Mouse (Mus musculus): ENCODE results near the gene Prph2. TPM values are rescaled to one million over a fixed set of nuclear protein-coding genes. Genes with fewer than 3 reads are reported as not detected.

Gene Prph2
- total and polyA plus RNA-seq, 3 experiments: 0.05 TPM; not detected in 2

DNA sequence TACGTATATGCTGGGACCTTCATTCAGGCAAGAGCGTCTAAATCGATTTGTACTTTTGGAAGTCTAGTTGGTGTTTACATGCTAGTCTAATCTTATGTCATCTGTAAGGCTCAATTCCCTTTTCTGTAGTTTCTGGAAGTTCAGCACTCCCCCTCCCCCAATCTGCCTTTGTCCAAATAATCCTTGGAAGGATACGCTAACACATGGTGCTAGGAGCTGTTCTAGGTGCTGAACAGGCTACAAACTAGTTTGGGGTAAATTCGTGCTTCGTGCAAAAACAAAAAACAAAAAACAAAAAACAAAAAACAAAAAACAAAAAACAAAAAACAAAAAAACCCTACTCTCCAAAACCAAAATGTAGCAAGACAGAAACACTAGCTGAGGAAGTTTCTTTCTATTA is 10.6 kb downstream of the Prph2 start:
- H3K36me3 ChIP-seq (replicated peaks): no peaks in the 10 kb centered on the region
- no peak for DNase-seq (ENCODE audit: low spot score)
- ATAC-seq (ENCODE audit: extremely low read depth, insufficient number of reproducible peaks, low FRiP score, poor library complexity, severe bottlenecking): no peak
- H3K4me3 ChIP-seq (ENCODE audit: low read depth, low read length): no peak overlapping the region
- H3K27me3 ChIP-seq (ENCODE audit: insufficient read depth, low read length): peaks cover 18% of the 10 kb centered on the region
- TF ChIP-seq POLR2AphosphoS5 (IDR thresholded peaks at IDR 0.05; ENCODE audit: insufficient replicate concordance, low read depth, low read length): no peak
- no peak for TF ChIP-seq GATA1 (IDR thresholded peaks at IDR 0.05; ENCODE audit: borderline replicate concordance, low read length)
- TF ChIP-seq TAL1 (conservative IDR thresholded peaks at IDR 0.05; ENCODE audit: low read depth, low read length): no peak
- no peak for TF ChIP-seq GATA2 (IDR thresholded peaks at IDR 0.05; ENCODE audit: borderline replicate concordance, low read depth, low read length)
- no peak for TF ChIP-seq CTCF (IDR thresholded peaks at IDR 0.05; ENCODE audit: low read depth, low read length)
- H3K9me3 ChIP-seq (replicated peaks): no peaks in the 10 kb centered on the region
- H3K4me1 ChIP-seq (ENCODE audit: insufficient read depth, low read depth, low read length): no peaks in the 10 kb centered on the region

DNA sequence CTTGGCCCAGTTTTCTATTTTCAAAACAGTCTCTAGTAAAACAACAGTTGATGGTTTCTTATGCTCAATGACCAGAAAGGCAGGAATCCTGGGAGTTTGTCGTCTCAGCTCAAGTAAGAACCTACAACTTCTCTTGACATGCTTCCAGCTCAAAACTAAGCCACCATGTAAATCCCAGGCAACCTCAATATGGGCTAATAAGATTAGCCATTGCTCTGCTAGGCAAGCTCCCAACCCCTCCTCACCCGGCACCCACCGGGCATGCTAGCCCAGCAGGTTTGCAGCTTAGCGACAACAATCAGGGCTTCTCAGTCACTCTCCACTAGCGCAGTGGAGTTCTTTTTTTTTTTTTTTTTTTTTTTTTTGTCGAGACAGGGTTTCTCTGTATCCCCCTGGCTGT is 15.9 kb downstream of the Prph2 start:
- TF ChIP-seq CTCF (IDR thresholded peaks at IDR 0.05; ENCODE audit: low read depth, low read length) (no peak), GATA2 (IDR thresholded peaks at IDR 0.05; ENCODE audit: borderline replicate concordance, low read depth, low read length) (no peak), TAL1 (conservative IDR thresholded peaks at IDR 0.05; ENCODE audit: low read depth, low read length) (no peak), POLR2AphosphoS5 (IDR thresholded peaks at IDR 0.05; ENCODE audit: insufficient replicate concordance, low read depth, low read length) (no peak)
- ATAC-seq (ENCODE audit: extremely low read depth, insufficient number of reproducible peaks, low FRiP score, poor library complexity, severe bottlenecking) (no peak), DNase-seq (ENCODE audit: low spot score) (no peak)
- H3K4me3 ChIP-seq (ENCODE audit: low read depth, low read length): no peak overlapping the region
- H3K4me1 ChIP-seq (ENCODE audit: insufficient read depth, low read depth, low read length): peaks cover 6% of the 10 kb centered on the region
- no peaks in the 10 kb centered on the region for H3K9me3 ChIP-seq (replicated peaks)
- H3K36me3 ChIP-seq (replicated peaks): peaks cover 39% of the 10 kb centered on the region
- no peaks in the 10 kb centered on the region; the same call in 1 of the 2 replicates for H3K27me3 ChIP-seq (ENCODE audit: insufficient read depth, low read length)

GRCm38 (mm10) chr17:46926941-46927340 is 16.7 kb downstream of the Prph2 start:
- TF ChIP-seq TAL1 (conservative IDR thresholded peaks at IDR 0.05; ENCODE audit: low read depth, low read length): no peak
- TF ChIP-seq GATA2 (IDR thresholded peaks at IDR 0.05; ENCODE audit: borderline replicate concordance, low read depth, low read length): no peak
- no peak for TF ChIP-seq CTCF (IDR thresholded peaks at IDR 0.05; ENCODE audit: low read depth, low read length)
- TF ChIP-seq GATA1 (IDR thresholded peaks at IDR 0.05; ENCODE audit: borderline replicate concordance, low read length): no peak
- TF ChIP-seq POLR2AphosphoS5 (IDR thresholded peaks at IDR 0.05; ENCODE audit: insufficient replicate concordance, low read depth, low read length): no peak
- DNase-seq (ENCODE audit: low spot score) (no peak), ATAC-seq (ENCODE audit: extremely low read depth, insufficient number of reproducible peaks, low FRiP score, poor library complexity, severe bottlenecking) (no peak)
- H3K27me3 ChIP-seq (ENCODE audit: insufficient read depth, low read length): no peaks in the 10 kb centered on the region; the same call in 1 of the 2 replicates
- H3K4me1 ChIP-seq (ENCODE audit: insufficient read depth, low read depth, low read length): peaks cover 6% of the 10 kb centered on the region
- no peak overlapping the region for H3K4me3 ChIP-seq (ENCODE audit: low read depth, low read length)
- H3K36me3 ChIP-seq (replicated peaks): peaks cover 47% of the 10 kb centered on the region
- no peaks in the 10 kb centered on the region for H3K9me3 ChIP-seq (replicated peaks)

GRCm38 (mm10) chr17:46927781-46928180 is 17.5 kb downstream of the Prph2 start:
- Histone ChIP-seq H3K36me3 (replicated peaks) (peaks cover 55% of the 10 kb centered on the region), H3K4me3 (ENCODE audit: low read depth, low read length) (no peak overlapping the region), H3K27me3 (ENCODE audit: insufficient read depth, low read length) (no peaks in the 10 kb centered on the region; the same call in 1 of the 2 replicates), H3K4me1 (ENCODE audit: insufficient read depth, low read depth, low read length) (peaks cover 6% of the 10 kb centered on the region), H3K9me3 (replicated peaks) (no peaks in the 10 kb centered on the region)
- ATAC-seq (ENCODE audit: extremely low read depth, insufficient number of reproducible peaks, low FRiP score, poor library complexity, severe bottlenecking): no peak
- no peak for TF ChIP-seq POLR2AphosphoS5 (IDR thresholded peaks at IDR 0.05; ENCODE audit: insufficient replicate concordance, low read depth, low read length)
- TF ChIP-seq GATA2 (IDR thresholded peaks at IDR 0.05; ENCODE audit: borderline replicate concordance, low read depth, low read length): no peak
- no peak for TF ChIP-seq TAL1 (conservative IDR thresholded peaks at IDR 0.05; ENCODE audit: low read depth, low read length)
- TF ChIP-seq CTCF (IDR thresholded peaks at IDR 0.05; ENCODE audit: low read depth, low read length): no peak
- TF ChIP-seq GATA1 (IDR thresholded peaks at IDR 0.05; ENCODE audit: borderline replicate concordance, low read length): no peak
- DNase-seq (ENCODE audit: low spot score): no peak

DNA sequence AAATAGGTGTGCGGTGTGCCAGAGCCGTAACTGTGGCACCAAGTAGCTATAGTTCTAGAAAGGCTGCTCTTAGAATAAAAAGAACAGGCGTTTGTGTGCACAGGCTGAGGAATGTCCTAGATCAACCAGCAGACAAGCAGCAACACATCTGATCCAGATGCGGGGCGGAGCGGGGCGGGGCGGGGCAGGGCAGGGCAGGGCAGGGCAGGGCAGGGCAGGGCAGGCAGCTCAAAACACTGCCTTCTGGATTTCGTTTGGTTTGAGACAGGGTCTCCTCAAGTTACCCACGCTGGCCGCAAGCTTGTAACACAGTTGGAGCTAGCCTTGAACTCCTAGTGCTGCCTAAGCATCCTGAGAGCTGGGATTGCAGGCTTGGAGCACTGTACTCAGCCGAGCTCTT is 19.0 kb downstream of the Prph2 start:
- no peaks in the 10 kb centered on the region for H3K9me3 ChIP-seq (replicated peaks)
- peaks cover 70% of the 10 kb centered on the region for H3K36me3 ChIP-seq (replicated peaks)
- DNase-seq (ENCODE audit: low spot score) (no peak), ATAC-seq (ENCODE audit: extremely low read depth, insufficient number of reproducible peaks, low FRiP score, poor library complexity, severe bottlenecking) (no peak)
- TF ChIP-seq POLR2AphosphoS5 (IDR thresholded peaks at IDR 0.05; ENCODE audit: insufficient replicate concordance, low read depth, low read length): no peak
- no peak for TF ChIP-seq GATA2 (IDR thresholded peaks at IDR 0.05; ENCODE audit: borderline replicate concordance, low read depth, low read length)
- TF ChIP-seq TAL1 (conservative IDR thresholded peaks at IDR 0.05; ENCODE audit: low read depth, low read length): no peak
- TF ChIP-seq GATA1 (IDR thresholded peaks at IDR 0.05; ENCODE audit: borderline replicate concordance, low read length): no peak
- no peak for TF ChIP-seq CTCF (IDR thresholded peaks at IDR 0.05; ENCODE audit: low read depth, low read length)
- H3K27me3 ChIP-seq (ENCODE audit: insufficient read depth, low read length): no peaks in the 10 kb centered on the region
- H3K4me1 ChIP-seq (ENCODE audit: insufficient read depth, low read depth, low read length): peaks cover 6% of the 10 kb centered on the region
- no peak overlapping the region for H3K4me3 ChIP-seq (ENCODE audit: low read depth, low read length)

- no peaks in the 10 kb centered on the region for H3K9me3 ChIP-seq (replicated peaks)
- H3K4me1 ChIP-seq (ENCODE audit: insufficient read depth, low read depth, low read length): peaks cover 6% of the 10 kb centered on the region
- H3K4me3 ChIP-seq (ENCODE audit: low read depth, low read length): no peak overlapping the region
- peaks cover 76% of the 10 kb centered on the region for H3K36me3 ChIP-seq (replicated peaks)
- no peak for ATAC-seq (ENCODE audit: extremely low read depth, insufficient number of reproducible peaks, low FRiP score, poor library complexity, severe bottlenecking)
- no peaks in the 10 kb centered on the region for H3K27me3 ChIP-seq (ENCODE audit: insufficient read depth, low read length)
- DNase-seq (ENCODE audit: low spot score): no peak
- TF ChIP-seq TAL1 (conservative IDR thresholded peaks at IDR 0.05; ENCODE audit: low read depth, low read length): no peak
Observed at GRCm38 (mm10) chr17:46929897-46930296, 19.6 kb downstream of the Prph2 start.

GRCm38 (mm10) chr17:46932961-46933360 is 22.7 kb downstream of the Prph2 start:
- ATAC-seq (ENCODE audit: extremely low read depth, insufficient number of reproducible peaks, low FRiP score, poor library complexity, severe bottlenecking) (no peak), DNase-seq (ENCODE audit: low spot score) (no peak)
- peaks cover 99% of the 10 kb centered on the region for H3K36me3 ChIP-seq (replicated peaks)
- TF ChIP-seq POLR2AphosphoS5 (IDR thresholded peaks at IDR 0.05; ENCODE audit: insufficient replicate concordance, low read depth, low read length): no peak
- TF ChIP-seq CTCF (IDR thresholded peaks at IDR 0.05; ENCODE audit: low read depth, low read length): no peak
- no peak for TF ChIP-seq GATA2 (IDR thresholded peaks at IDR 0.05; ENCODE audit: borderline replicate concordance, low read depth, low read length)
- H3K4me3 ChIP-seq (ENCODE audit: low read depth, low read length): no peak overlapping the region
- peaks cover 6% of the 10 kb centered on the region for H3K4me1 ChIP-seq (ENCODE audit: insufficient read depth, low read depth, low read length)
- no peaks in the 10 kb centered on the region for H3K9me3 ChIP-seq (replicated peaks)
- H3K27me3 ChIP-seq (ENCODE audit: insufficient read depth, low read length): no peaks in the 10 kb centered on the region
